Mouse (Mus musculus) inflammation-experienced regulatory T-cells, adult 6 months (primary cell): Measurements from ENCODE around the gene 5830411N06Rik. TPM values are rescaled to one million over a fixed set of nuclear protein-coding genes. Genes with fewer than 3 reads are reported as not detected.
A peak's percentile ranks its signal among the peaks of the same experiment; 100 is the strongest.

ENCODE experiments used
- ATAC-seq: one replicate; pipeline ENCODE4 v1.8.0; 2017
- polyA plus RNA-seq, 3 experiments: library from polyadenylated mRNA; unstranded; fragments of 100-300 nt; shearing (Covaris generic); gene quantifications; one replicate each; pipeline ENCODE4 v1.2.1; 2017

The 5830411N06Rik gene
- 1 to 10 TPM in 1 of 3 experiments, not detected in 2; 2.9 TPM for polyA plus RNA-seq

DNA sequence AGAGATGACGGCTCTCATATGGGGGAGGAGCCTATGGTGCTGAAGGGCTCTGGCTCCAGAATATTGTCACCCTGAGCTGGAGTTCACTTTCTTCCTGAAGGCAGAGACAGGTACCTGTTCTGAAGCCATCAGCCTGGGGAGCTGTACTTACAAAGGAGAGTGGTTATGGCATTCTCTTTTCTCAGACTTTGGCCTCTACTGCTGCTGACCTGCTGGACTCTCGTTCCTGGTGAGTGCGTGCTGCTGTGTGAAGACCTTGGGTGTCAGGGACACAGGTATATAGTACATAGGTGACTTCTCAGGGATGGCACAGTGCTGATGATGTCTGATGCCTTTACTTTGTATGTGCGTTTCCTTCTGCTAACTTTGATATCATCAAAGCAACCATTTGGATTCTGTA is at the start of gene 5830411N06Rik:
Gene 5830411N06Rik (plus strand): TSS at position 69 of the 400 bp plus-strand sequence.
- ATAC-seq, result no peak

GRCm38 (mm10) chr7:140201090-140201489 is 46.0 kb upstream of the 5830411N06Rik start:
- ATAC-seq, result no peak

DNA sequence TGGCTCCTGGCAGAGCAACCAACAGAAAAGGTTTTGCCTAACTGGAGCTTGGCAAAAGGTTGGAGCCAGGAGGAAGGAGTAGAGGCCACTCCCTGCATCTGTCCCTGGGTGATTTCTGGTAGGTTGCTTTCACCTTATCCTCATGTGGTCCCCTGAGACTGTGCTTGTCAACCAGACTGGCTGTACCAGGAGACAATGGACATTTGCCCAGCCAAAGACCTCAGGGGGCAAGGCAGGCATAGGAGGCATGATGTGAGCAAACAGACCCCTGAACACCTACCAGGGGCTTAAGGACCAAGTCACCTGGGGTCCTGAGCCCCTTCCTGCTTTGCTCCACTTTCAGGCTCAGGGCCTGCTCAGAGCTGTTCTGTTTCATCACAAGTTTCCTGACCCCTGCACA is 41.2 kb upstream of the 5830411N06Rik start, which contains the start of gene Olfr524:
Gene Olfr524 (minus strand): TSS at position 101 of the 400 bp plus-strand sequence.
- no peak for ATAC-seq

GRCm38 (mm10) chr7:140206904-140207303 is 40.2 kb upstream of the 5830411N06Rik start:
- peak; percentile 43 for ATAC-seq

- peak; percentile 74 for ATAC-seq
Observed at GRCm38 (mm10) chr7:140208153-140208552, 38.9 kb upstream of the 5830411N06Rik start.

- no peak for ATAC-seq
Observed at GRCm38 (mm10) chr7:140208677-140209076, 38.4 kb upstream of the 5830411N06Rik start.

DNA sequence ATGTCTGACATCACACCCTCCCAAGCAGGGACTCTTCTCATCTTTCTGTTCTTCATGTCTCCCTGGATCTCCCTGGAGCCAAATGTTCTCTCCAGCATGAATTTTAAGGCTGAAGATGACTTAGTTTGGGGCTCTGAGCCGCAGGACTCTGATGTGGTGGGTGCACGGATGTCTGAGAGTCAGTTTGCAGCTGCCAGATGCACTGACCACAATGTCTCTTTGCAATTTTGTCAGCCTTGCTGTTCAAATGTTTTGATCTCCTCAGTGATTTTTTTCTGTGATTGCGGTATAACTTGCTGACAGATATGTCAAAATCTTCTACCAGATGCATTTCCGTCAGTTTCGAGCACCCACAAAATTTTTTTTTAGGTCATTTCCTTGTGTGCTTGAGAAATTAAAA is 33.2 kb upstream of the 5830411N06Rik start:
- ATAC-seq, result peak; percentile 56

GRCm38 (mm10) chr7:140217967-140218366 is 29.1 kb upstream of the 5830411N06Rik start, which contains the start of gene Cd163l1:
Cd163l1 (plus strand) TSS chr7:140218267.
- ATAC-seq, result no peak

GRCm38 (mm10) chr7:140219268-140219667 is 27.8 kb upstream of the 5830411N06Rik start:
- no peak for ATAC-seq

DNA sequence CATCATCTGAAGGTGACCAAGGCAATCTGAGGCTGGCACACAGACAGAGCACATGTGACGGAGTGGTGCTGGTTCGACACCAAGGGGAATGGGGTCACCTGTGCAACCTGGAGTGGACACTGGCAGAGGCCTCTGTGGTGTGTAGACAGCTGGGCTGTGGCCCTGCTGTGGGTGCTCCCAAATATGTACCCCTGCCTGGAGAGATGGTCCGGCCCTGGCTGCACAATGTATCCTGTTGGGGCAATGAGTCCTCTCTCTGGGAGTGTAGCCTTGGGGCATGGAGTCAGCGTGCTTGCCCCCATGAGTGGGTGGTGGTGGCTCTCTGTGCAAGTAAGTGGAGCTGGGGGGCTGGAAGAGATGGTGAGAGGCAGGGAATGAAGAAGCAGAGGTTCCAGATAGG is 26.7 kb upstream of the 5830411N06Rik start:
- no peak for ATAC-seq

DNA sequence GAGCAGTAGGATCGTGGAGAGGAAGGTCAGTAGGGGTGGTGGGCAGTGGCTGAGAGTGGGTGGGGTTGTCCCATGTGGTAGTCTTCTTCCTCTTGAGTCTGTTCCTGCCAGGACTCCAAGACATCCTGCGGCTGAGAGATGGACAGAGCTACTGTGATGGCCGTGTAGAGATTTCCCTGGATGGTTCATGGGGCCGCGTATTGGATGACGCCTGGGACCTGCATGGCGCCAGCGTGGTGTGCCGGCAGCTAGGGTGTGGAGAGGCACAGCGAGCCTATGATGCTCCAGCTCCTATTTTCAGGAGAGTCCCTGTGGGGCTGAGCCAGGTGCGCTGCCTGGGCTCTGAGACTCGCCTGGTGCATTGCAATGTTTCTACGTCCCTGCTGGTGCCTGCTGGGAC is 22.9 kb upstream of the 5830411N06Rik start:
- ATAC-seq, result no peak

GRCm38 (mm10) chr7:140228476-140228875 is 18.6 kb upstream of the 5830411N06Rik start:
- no peak for ATAC-seq

DNA sequence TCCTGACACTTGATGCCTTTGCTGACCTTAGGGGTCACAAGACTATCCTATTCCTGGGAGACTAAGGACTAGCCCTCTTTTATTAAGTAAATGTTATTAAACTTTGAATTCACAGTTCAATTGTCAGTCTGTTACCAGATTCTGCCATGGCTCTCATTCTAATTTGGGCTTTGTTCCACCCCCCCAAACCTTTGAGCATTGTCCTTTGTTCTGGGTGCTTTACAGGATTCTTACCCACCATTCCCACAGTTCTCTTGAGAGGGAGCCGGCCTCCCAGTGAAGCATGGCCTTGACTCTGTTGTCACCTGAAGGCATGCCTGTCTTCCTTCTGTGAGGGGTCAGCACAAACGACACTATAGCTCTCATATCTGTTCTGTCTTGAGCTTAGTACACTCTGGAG is 16.1 kb upstream of the 5830411N06Rik start:
- no peak for ATAC-seq

GRCm38 (mm10) chr7:140233696-140234095 is 13.4 kb upstream of the 5830411N06Rik start:
- no peak for ATAC-seq

DNA sequence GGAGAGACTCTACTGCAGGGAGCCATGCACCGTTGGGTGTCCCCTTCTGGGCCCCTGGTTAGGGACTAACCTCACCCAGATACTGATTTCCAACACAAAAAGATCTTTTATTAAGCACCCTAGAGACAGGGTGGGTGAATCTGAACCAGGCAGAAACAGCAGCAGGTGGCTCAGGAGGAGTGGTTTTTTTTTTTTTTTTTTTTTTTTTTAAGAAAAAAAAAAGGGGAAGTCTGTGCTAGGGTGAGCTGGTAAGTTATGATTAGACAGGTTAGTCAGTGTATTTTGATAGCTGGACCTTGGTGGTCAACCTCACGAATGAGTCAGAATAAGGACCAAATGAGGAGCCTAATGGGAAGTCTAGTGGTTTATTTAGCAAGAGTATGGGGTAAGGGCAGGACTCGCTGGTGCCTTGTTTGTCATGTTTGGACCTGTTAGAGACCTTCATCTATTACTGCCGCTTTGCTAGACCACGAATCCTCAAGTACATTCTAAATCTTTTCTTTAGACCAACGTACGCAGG is 6.8 kb downstream of the 5830411N06Rik start:
- ATAC-seq, result no peak

GRCm38 (mm10) chr7:140295746-140296145 is 48.7 kb downstream of the 5830411N06Rik start:
- no peak for ATAC-seq

GRCm38 (mm10) chr7:140296876-140297275 is 49.8 kb downstream of the 5830411N06Rik start:
- no peak for ATAC-seq

GRCm38 (mm10) chr7:140299416-140299815 is 52.3 kb downstream of the 5830411N06Rik start:
- ATAC-seq, result no peak

GRCm38 (mm10) chr7:140319861-140320385 is 72.8 kb downstream of the 5830411N06Rik start:
- no peak for ATAC-seq

GRCm38 (mm10) chr7:140320558-140320957 is 73.5 kb downstream of the 5830411N06Rik start, which contains the start of gene Olfr525:
Olfr525 (plus strand) TSS chr7:140320858.
- ATAC-seq, result no peak

DNA sequence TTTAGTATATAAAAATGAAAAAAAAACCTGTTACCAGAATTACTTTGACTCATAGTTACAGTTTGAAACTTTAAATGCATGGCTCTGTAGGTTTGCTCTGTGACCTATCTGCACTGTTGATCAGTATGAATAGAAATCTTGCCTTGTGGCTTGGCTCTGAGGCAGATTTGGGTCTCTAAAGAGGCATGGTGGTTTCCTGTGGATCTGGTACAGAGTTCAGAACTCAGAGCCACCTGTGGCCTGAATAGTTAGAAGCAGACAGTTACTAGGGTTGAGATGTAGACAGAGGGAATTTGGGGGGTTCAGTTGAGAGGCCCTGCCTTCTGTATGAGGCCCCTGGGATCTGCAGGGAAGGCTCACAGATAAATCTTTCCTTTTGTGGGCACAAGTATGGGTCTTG is 74.1 kb downstream of the 5830411N06Rik start:
- ATAC-seq, result peak; percentile 85

DNA sequence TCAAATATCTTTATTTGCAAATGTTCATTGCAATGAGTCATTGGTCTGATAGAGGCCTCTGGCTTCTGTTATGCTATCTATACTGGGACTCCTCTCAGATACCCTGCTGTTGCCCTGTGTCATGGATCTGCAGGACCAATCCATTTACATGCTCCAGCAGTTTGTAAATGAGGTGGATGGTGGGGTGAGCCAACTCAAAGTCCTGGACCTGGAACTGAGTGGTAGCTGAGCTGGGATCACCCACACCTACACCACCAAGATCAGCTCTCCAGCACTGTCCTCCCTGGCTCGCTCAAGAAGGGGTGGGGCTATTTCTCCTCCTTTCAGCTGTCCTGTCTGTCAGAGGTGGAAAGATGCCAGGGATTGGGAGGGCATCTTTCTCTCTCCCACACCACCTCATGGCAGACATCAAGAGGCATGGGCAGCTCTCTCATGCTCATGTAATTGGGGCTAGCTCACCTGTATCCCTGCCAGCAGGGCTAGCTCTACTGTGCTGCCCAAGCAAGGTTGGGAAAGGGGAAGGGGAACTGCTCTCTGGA is 82.8 kb downstream of the 5830411N06Rik start:
- no peak for ATAC-seq

DNA sequence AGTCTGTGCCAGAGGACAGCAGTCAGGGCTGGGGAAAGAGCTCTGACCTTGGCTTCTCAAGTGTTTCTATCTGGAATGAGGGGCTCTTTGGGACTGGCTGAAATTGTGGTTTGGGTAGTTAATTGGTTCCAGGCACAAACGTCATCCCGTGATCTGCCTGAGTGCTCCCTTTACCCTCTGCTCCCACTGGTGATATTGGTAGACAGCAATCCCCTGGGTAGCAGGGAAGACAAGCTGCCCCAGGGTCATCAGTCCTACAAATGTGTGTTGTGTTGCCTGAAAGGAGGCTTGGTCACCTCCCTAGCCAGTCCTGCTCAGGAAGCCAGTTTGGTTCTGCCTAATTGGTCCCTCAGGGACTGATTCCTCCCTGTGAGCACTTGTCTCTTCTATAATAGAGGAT is 86.6 kb downstream of the 5830411N06Rik start, which contains the start of gene Olfr527:
Gene Olfr527 (plus strand): TSS at position 301 of the 400 bp plus-strand sequence.
- ATAC-seq, result no peak
